Mouse (Mus musculus): Measurements from ENCODE around the gene Gas2.

DNA sequence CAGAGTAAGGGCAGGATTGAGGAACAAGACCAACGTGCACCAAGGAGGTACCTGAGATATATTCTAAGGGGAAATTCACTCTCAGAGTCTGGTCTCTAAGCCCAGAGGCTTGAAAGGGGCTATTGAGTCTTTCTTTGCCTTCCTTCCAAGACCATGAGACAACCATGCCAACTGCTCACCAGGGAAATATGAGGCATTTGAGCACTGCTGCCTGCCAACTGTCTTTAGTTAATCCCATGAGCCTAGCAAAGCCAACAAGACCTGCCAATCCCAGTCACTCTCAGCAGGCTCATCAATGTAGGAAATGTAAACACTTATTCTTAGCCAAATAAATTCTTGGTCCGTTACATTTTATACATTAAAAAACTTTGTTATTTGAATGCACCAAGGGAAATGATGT is 40.3 kb upstream of the Gas2 start:
- TF ChIP-seq HCFC1 (IDR thresholded peaks at IDR 0.05; ENCODE audit: borderline replicate concordance, insufficient read depth, low read length) (no peak), ZNF384 (IDR thresholded peaks at IDR 0.05; ENCODE audit: low read depth, low read length) (no peak), MAFK (IDR thresholded peaks at IDR 0.05; ENCODE audit: insufficient read depth, low read depth, low read length) (no peak), CHD2 (IDR thresholded peaks at IDR 0.05; ENCODE audit: low read depth, low read length) (no peak), ZC3H11A (IDR thresholded peaks at IDR 0.05; ENCODE audit: borderline replicate concordance, low read depth, low read length) (no peak)

Measured in ES-E14 (cell line).